35 mouse cellular contexts compared by ENCODE assay signal in genomic region chr12:40983021-40983420, GRCm38 (mm10).
"Had no signal": no experiment of that assay in that cellular context is flagged by ENCODE, and none has a peak within 500 bp of the region (broad histone marks: within the 10 kb centered on the region; RNA-seq: fewer than 3 reads in every experiment).

No protein-coding gene starts in this region.

- H3K36me3 ChIP-seq: heart, embryonic 12.5 days; heart, embryonic 13.5 days; heart, embryonic 15.5 days; hindbrain, embryonic 10.5 days; hindbrain, embryonic 12.5 days; hindbrain, embryonic 13.5 days; hindbrain, embryonic 15.5 days; intestine, embryonic 15.5 days; kidney, embryonic 15.5 days had no signal

- H3K9me3 ChIP-seq: heart, embryonic 12.5 days; heart, embryonic 13.5 days; heart, embryonic 15.5 days; hindbrain, embryonic 10.5 days; hindbrain, embryonic 12.5 days; hindbrain, embryonic 13.5 days; hindbrain, embryonic 15.5 days; intestine, embryonic 15.5 days; kidney, embryonic 15.5 days had no signal

- H3K4me2 ChIP-seq: heart, embryonic 11.5 days; heart, embryonic 12.5 days; heart, embryonic 13.5 days; heart, embryonic 15.5 days; hindbrain, embryonic 12.5 days; hindbrain, embryonic 13.5 days; hindbrain, embryonic 14.5 days; hindbrain, embryonic 15.5 days; intestine, embryonic 15.5 days; kidney, embryonic 15.5 days had no signal

- H3K27ac ChIP-seq: heart, embryonic 13.5 days; heart, embryonic 15.5 days; hindbrain, embryonic 10.5 days; hindbrain, embryonic 12.5 days; hindbrain, embryonic 13.5 days; hindbrain, embryonic 14.5 days; hindbrain, embryonic 15.5 days; hindbrain, postnatal 0 days; intestine, embryonic 15.5 days; kidney, embryonic 15.5 days; kidney, postnatal 0 days; layer of hippocampus, adult 2 months; left cerebral cortex, adult 2 months had no signal

- H3K27me3 ChIP-seq: heart, embryonic 12.5 days; heart, embryonic 13.5 days; heart, embryonic 15.5 days; hindbrain, embryonic 12.5 days; hindbrain, embryonic 13.5 days; hindbrain, embryonic 15.5 days; intestine, embryonic 15.5 days; kidney, embryonic 15.5 days had no signal

- DNase-seq: heart, postnatal 10 days; heart, postnatal 14 days; heart, postnatal 36 days; heart, postnatal 4 days; kidney, adult 11 months; kidney, adult 18-20 months; kidney, adult 2 months; kidney, adult 8-10 months; kidney, adult 9 months; kidney, postnatal 10 days; kidney, postnatal 14 days; kidney, postnatal 25 days; kidney, postnatal 36 days; kidney, postnatal 4 days; layer of hippocampus, adult 9-11 months; layer of hippocampus, postnatal 36 days had no signal

- ATAC-seq: hindbrain, embryonic 16.5 days; hindbrain, postnatal 0 days; inflammation-experienced regulatory T-cells, adult 6 months; intestine, embryonic 15.5 days; intestine, embryonic 16.5 days; intestine, postnatal 0 days had no signal

- H3K4me1 ChIP-seq: heart, embryonic 12.5 days; heart, embryonic 13.5 days; heart, embryonic 15.5 days; hindbrain, embryonic 13.5 days; hindbrain, embryonic 15.5 days; intestine, embryonic 15.5 days; kidney, embryonic 15.5 days had no signal

- H3K9ac ChIP-seq: heart, embryonic 12.5 days; heart, embryonic 13.5 days; heart, embryonic 15.5 days; hindbrain, embryonic 12.5 days; hindbrain, embryonic 13.5 days; hindbrain, embryonic 14.5 days; hindbrain, embryonic 15.5 days; intestine, embryonic 15.5 days; kidney, embryonic 15.5 days had no signal

- H3K4me3 ChIP-seq: heart, embryonic 12.5 days; heart, embryonic 13.5 days; heart, embryonic 15.5 days; hindbrain, embryonic 10.5 days; hindbrain, embryonic 12.5 days; hindbrain, embryonic 13.5 days; hindbrain, embryonic 15.5 days; intestine, embryonic 15.5 days; kidney, embryonic 15.5 days; layer of hippocampus, adult 2 months; left cerebral cortex, adult 2 months had no signal
